31 mouse cellular contexts compared by ENCODE assay signal in genomic region chr12:106912782-106913181, GRCm38 (mm10).
A peak's percentile ranks its signal among the peaks of the same experiment; 100 is the strongest.
DNase-seq lines count a peak whose midpoint lies in the region; ATAC-seq lines count a peak whose summit lies in the region.
"Had no signal": no experiment of that assay in that cellular context is flagged by ENCODE, and none has a peak within 500 bp of the region (broad histone marks: within the 10 kb centered on the region; RNA-seq: fewer than 3 reads in every experiment).

No protein-coding gene starts in this region.

- 48% methylated on average over 3 of the region's 3 CpGs for WGBS in hindbrain, embryonic 13.5 days
- WGBS in hindbrain, embryonic 11.5 days: 46% methylated on average over 3 of the region's 3 CpGs
- 23% methylated on average over 3 of the region's 3 CpGs for WGBS in forebrain, embryonic 14.5 days

- peaks cover 10% of the 10 kb centered on the region; the same call in 1 of the 2 replicates for H3K4me1 ChIP-seq in hindbrain, embryonic 13.5 days (replicated peaks)
- no peaks in the 10 kb centered on the region for H3K4me1 ChIP-seq in hindbrain, embryonic 11.5 days (replicated peaks; ENCODE audit: control insufficient read depth, insufficient read depth, low read length)
- H3K4me1 ChIP-seq in forebrain, embryonic 14.5 days (ENCODE audit: control insufficient read depth, insufficient read depth, low read length): no peaks in the 10 kb centered on the region
- H3K4me1 ChIP-seq: hindbrain, embryonic 15.5 days; liver, embryonic 12.5 days; midbrain, embryonic 12.5 days; stomach, embryonic 15.5 days had no signal

- H3K4me2 ChIP-seq in hindbrain, embryonic 13.5 days: no peak overlapping the region
- H3K4me2 ChIP-seq in hindbrain, embryonic 11.5 days (replicated peaks; ENCODE audit: low read depth, low read length): no peak overlapping the region
- H3K4me2 ChIP-seq in forebrain, embryonic 14.5 days (ENCODE audit: low read length): no peak overlapping the region
- H3K4me2 ChIP-seq: embryonic facial prominence, embryonic 12.5 days; heart, embryonic 12.5 days; hindbrain, embryonic 15.5 days; liver, embryonic 12.5 days; midbrain, embryonic 12.5 days; stomach, embryonic 15.5 days had no signal

- no peak overlapping the region for H3K4me3 ChIP-seq in hindbrain, embryonic 13.5 days
- no peak overlapping the region for H3K4me3 ChIP-seq in hindbrain, embryonic 11.5 days (ENCODE audit: low read depth, low read length)
- H3K4me3 ChIP-seq in forebrain, embryonic 14.5 days (ENCODE audit: low read depth, low read length): no peak overlapping the region
- H3K4me3 ChIP-seq: embryonic facial prominence, embryonic 12.5 days; erythroblast, embryonic 14.5 days; heart, adult 2 months; heart, embryonic 12.5 days; hindbrain, embryonic 15.5 days; liver, embryonic 12.5 days; midbrain, embryonic 12.5 days; myocyte; stomach, embryonic 15.5 days had no signal

- no peak overlapping the region for H3K9ac ChIP-seq in hindbrain, embryonic 13.5 days
- H3K9ac ChIP-seq in hindbrain, embryonic 11.5 days (ENCODE audit: low read depth, low read length): no peak overlapping the region
- no peak overlapping the region for H3K9ac ChIP-seq in forebrain, embryonic 14.5 days (ENCODE audit: low read length)
- H3K9ac ChIP-seq: embryonic facial prominence, embryonic 12.5 days; heart, embryonic 12.5 days; hindbrain, embryonic 15.5 days; liver, embryonic 12.5 days; liver, postnatal 0 days; midbrain, embryonic 12.5 days; stomach, embryonic 15.5 days had no signal

- no peak for DNase-seq in hindbrain, embryonic 11.5 days (ENCODE audit: low spot score)
- DNase-seq in retina, postnatal 1 day: peak; percentile 29
- DNase-seq in retina, embryonic 14.5 days (ENCODE audit: low spot score): no peak
- DNase-seq in forebrain, embryonic 14.5 days (ENCODE audit: low spot score): peak; percentile 70
- DNase-seq in kidney, postnatal 14 days: no peak
- DNase-seq in testis, postnatal 14 days (ENCODE audit: low spot score): no peak
- DNase-seq: adrenal gland, adult 2 months; adrenal gland, postnatal 36 days; B cell, adult 2 months; cerebellum, adult 8-10 months; cerebellum, postnatal 36 days; gastrocnemius, postnatal 25 days; heart, adult 2 months; heart, postnatal 4 days; kidney, adult 18-20 months; kidney, postnatal 4 days; liver, postnatal 0 days; lung, postnatal 36 days; right cerebral cortex, postnatal 25 days; thymus, postnatal 14 days had no signal

- H3K27me3 ChIP-seq in hindbrain, embryonic 13.5 days: no peaks in the 10 kb centered on the region
- no peaks in the 10 kb centered on the region for H3K27me3 ChIP-seq in hindbrain, embryonic 11.5 days (ENCODE audit: control insufficient read depth, insufficient read depth, low read length)
- no peaks in the 10 kb centered on the region for H3K27me3 ChIP-seq in forebrain, embryonic 14.5 days (replicated peaks; ENCODE audit: control insufficient read depth, insufficient read depth, low read length)
- H3K27me3 ChIP-seq: embryonic facial prominence, embryonic 12.5 days; heart, embryonic 12.5 days; hindbrain, embryonic 15.5 days; liver, embryonic 12.5 days; midbrain, embryonic 12.5 days; stomach, embryonic 15.5 days had no signal

- H3K27ac ChIP-seq in hindbrain, embryonic 13.5 days: peak overlapping the region; percentile 18
- no peak overlapping the region for H3K27ac ChIP-seq in hindbrain, embryonic 11.5 days (ENCODE audit: low read depth, low read length)
- no peak overlapping the region for H3K27ac ChIP-seq in forebrain, embryonic 14.5 days (ENCODE audit: low read depth, low read length)
- H3K27ac ChIP-seq: embryonic facial prominence, embryonic 12.5 days; heart, adult 2 months; hindbrain, embryonic 15.5 days; liver, embryonic 12.5 days; midbrain, embryonic 12.5 days; stomach, embryonic 15.5 days had no signal

- H3K36me3 ChIP-seq in hindbrain, embryonic 13.5 days: no peaks in the 10 kb centered on the region
- no peaks in the 10 kb centered on the region for H3K36me3 ChIP-seq in hindbrain, embryonic 11.5 days (ENCODE audit: control insufficient read depth, insufficient read depth, low read length)
- H3K36me3 ChIP-seq in forebrain, embryonic 14.5 days (ENCODE audit: control insufficient read depth, insufficient read depth, low read length): no peaks in the 10 kb centered on the region
- H3K36me3 ChIP-seq: embryonic facial prominence, embryonic 12.5 days; heart, embryonic 12.5 days; hindbrain, embryonic 15.5 days; liver, embryonic 12.5 days; midbrain, embryonic 12.5 days; stomach, embryonic 15.5 days had no signal

- H3K9me3 ChIP-seq in hindbrain, embryonic 13.5 days: no peaks in the 10 kb centered on the region
- H3K9me3 ChIP-seq in hindbrain, embryonic 11.5 days (ENCODE audit: control insufficient read depth, low read length): no peaks in the 10 kb centered on the region
- no peaks in the 10 kb centered on the region for H3K9me3 ChIP-seq in forebrain, embryonic 14.5 days (replicated peaks; ENCODE audit: control insufficient read depth, low read length)
- H3K9me3 ChIP-seq: embryonic facial prominence, embryonic 12.5 days; heart, embryonic 12.5 days; hindbrain, embryonic 15.5 days; liver, embryonic 12.5 days; midbrain, embryonic 12.5 days; stomach, embryonic 15.5 days had no signal

- ATAC-seq in hindbrain, embryonic 13.5 days (ENCODE audit: low FRiP score): no peak
- no peak for ATAC-seq in hindbrain, embryonic 11.5 days (ENCODE audit: low FRiP score)
- peak; percentile 61; the same call in 1 of the 2 replicates for ATAC-seq in forebrain, embryonic 14.5 days
- ATAC-seq: activated CD4-positive, CD25-positive, alpha-beta regulatory T cell, adult 4 months; inflammation-experienced regulatory T-cells, adult 6 months; liver, embryonic 12.5 days; liver, postnatal 0 days had no signal

Comparison
In these comparisons a context has a peak if more than half of its experiments do, and no peak if none do; other contexts are left out.
1. DNase-seq: peak in retina, postnatal 1 day (single experiment) and forebrain, embryonic 14.5 days (single experiment); none in hindbrain, embryonic 11.5 days (single experiment), retina, embryonic 14.5 days (single experiment), kidney, postnatal 14 days (single experiment) and testis, postnatal 14 days (single experiment).